Mouse (Mus musculus) hindlimb bud, embryonic 11.5 days (tissue): ENCODE measurements around the gene Lgi2.

ENCODE experiments used
- DNase-seq: peaks from one replicate; pipeline ENCODE4 v3.0.0-alpha.2; 2012; ENCODE audit warnings: low read depth, low spot score; ENCODE audit errors: extremely low spot score

Lgi2 gene

DNA sequence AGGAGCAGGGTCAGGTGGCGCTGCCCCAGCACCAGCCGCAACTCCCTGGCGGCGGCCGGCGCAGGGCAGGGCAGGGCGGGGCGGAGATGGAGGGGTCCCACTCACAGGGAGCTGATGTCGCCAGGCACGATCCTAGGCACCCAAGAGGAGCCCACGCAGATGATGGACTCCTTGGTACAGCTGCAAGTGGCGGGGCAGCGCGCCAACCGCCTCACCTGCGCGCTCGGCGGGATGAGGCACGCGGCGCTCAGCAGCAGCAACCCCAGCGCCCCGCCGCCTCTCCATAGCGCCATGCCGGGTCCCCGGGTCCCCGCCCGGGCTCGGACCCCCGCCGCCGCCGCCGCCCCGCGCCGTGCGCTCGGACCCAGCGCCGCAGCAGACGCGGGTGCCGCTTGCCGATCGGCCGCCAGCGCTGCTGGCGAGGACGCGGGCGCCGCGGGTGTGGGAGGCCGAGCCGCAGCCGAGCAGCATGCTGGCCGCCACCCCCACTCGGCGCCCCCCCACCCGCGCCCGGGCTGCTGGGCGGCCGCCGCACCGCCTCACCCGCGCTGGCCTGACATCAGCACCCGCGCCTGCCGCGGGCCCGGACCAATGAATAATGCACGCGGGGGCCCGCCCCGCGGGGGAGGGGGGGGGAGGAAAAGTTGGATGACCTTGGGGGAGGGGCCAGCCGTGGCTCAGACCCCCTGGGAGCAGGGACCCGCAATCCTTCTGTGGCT, at the start of gene Lgi2:
TSS of gene Lgi2 (minus strand) at position 650 of the 719 bp plus-strand sequence.
- no peak for DNase-seq

DNA sequence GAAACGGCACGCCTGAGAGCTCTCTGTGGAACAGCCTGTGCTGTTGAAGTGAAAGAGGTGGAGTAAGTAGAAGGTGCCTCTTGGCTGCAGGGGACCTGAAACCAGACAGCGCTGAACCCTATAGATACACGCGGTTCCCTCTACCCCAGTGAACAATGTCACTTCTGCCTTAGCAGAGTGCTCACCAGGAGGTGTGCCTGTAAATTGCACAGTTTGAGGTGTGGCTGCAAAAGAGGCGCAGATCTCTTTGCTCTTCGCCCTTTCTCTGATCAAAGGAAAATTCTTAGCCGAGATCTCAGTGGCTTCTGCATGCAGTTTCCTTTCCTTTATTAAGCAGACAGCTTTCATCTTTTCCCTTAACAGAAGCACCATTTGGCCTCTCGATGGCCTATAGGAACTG, 49.2 kb upstream of the Lgi2 start:
- DNase-seq: no peak

- DNase-seq: no peak
Measured at GRCm38 (mm10) chr5:52614686-52615085, 48.4 kb upstream of the Lgi2 start.

DNA sequence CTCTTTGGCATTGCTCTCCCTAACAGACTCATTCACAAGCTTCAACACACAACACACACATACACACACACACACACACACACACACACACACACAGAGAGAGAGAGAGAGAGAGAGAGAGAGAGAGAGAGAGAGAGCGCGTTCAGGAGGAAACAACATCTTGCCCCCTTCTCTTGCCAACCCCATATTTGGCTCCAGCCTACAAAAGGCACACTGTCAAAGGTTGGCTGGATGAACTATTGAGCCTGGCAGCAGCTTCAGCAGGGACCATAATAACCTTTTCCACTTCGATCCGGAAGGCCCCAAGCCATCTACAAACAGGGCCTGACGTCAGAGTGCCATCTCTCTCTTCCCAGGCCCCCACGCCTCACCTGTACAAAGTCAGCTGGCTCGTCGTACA, 46.5 kb upstream of the Lgi2 start:
- DNase-seq: no peak

DNA sequence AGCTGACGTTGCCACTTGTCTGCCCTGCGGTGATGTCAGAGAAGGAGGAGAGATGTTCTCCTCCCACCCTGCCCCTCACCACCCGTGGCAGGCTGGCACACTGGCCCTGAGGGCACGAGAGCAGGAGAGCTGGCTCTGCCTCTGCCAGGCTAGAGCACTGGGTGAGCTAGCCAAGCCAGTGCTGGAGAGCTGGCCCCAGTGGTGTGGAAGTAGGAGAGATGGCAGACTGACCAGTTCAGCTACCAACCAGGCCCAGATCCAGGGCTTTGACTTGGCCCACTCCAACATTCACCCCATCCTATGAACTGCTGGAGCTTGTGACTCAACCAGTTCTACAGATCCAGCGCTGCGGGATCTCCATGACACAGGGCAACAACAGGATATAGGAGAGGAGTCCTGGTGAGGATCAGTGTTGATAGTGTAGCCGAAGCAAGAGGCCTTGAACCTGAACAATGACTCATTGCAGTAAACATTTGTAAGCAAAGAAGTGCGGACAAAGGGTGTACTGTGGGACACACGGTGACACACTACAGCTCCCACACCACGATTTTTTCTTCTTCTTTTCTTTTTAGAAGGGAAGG, 45.1 kb upstream of the Lgi2 start:
- DNase-seq: no peak

DNA sequence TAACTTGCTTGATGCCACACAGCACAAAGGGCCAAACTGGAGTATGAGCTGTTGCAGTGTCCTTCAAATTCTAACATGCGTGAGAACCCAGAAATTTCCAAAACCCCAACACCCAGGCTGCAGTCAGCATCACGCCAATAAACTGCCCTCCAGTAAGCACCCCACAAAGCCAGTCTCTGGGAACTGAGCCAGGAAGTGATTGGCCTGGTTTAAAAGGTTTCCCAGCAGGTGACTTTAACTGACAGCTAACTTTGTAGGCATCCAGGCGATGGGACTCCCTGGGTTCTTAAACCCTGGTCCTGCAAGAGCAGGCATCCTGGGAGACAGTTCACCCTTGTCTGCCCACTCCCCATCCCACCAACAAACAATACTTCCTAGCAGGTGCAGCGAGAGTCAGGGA, 44.0 kb upstream of the Lgi2 start:
- no peak for DNase-seq

DNA sequence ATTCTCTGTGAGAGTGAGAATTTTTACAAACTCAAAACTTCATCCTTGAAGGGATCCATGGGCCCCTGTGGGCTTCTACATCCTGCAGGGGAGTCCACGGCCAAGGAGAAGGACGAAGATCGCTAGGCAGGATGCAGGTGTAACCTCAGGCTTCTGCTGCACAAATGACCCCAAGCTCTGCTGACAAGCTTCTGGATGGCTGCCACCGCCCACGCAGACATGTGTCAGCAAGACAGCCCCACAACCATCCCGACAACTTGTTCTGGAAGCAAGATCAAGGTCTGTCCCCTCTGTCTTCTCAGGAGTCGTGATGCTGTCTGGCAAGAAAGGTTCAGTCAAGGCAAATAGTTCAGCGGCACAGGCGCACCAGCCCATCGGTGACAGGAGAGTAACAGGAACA, 43.4 kb upstream of the Lgi2 start:
- DNase-seq: no peak

DNA sequence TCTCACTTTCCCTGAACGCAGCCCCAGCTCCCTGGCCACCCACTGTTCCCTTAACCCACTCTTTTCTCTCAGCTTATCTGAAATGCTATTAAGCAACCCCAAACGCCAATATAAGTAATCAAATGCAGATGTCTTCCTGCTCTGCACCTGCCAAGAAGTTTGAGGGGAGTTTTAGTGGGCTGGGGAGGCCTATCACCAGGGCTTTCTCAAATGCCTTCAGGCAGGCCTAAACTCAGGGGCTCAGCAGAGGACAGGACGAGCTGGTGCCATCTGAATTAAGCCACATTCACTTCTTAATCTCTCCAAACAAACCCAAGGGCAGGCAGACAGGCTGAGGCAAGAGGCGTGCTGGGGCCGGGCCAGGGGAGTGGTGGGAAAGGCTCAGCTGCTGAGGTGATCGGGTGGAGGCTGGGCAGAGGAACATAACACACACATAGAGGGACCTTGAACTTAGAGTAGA, 38.4 kb upstream of the Lgi2 start:
- no peak for DNase-seq

DNA sequence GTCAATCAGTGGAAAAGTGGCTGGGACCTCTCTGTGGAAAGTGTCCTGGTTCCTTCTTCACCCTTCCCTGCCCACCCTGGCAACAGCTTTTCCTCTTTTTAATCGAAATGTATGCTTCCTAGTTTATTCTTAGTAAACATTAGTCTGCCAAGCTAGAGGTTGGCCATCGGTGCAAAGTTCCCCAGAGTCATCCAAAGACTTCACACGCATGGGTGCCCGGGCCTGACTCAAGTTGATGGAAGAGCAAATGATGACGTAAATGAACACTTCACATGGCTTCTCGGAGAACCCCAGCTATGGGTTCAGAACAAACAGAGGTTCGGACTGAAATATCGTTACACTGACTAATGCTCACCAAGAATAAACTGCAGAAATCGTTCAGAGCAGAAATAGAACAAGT, 24.4 kb upstream of the Lgi2 start:
- DNase-seq: no peak

GRCm38 (mm10) chr5:52588650-52589049, 22.4 kb upstream of the Lgi2 start:
- no peak for DNase-seq

DNA sequence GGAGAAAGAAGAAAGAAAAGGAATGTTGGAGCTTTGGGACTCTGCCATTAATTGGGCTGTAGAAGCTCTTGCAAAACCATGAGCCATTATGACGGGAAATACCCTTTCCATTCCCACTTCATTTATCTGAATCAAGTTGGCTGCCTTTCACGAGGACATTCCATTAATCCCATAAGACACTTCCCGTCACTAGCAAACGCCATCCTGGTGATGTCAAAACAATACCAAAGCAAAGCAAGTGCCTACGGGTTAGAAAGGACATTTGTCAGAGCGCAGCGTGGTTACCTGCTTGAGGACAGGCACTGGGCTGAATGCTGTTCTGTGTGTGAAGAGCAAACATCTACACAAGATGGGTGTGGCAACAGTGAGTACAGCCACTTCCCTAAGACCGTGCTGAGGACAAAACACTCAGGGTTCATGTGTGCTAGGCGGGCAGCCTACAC, 21.1 kb upstream of the Lgi2 start:
- DNase-seq: no peak

DNA sequence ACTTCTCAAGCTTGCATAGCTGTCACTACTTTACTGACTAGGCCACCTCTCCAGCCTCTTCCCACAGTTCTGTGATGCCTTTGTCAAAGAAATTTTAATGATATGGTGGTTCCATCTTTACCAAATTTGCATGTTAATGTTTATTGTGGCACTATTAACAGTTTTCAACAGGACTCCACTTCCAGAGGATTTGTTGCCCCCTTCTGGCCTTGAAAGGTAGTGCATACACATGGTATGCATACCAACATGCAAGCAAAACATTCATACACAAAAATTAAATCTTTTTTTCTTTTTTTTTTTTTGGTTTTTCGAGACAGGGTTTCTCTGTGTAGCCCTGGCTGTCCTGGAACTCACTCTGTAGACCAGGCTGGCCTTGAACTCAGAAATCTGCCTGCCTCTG, 6.3 kb upstream of the Lgi2 start:
- no peak for DNase-seq

DNA sequence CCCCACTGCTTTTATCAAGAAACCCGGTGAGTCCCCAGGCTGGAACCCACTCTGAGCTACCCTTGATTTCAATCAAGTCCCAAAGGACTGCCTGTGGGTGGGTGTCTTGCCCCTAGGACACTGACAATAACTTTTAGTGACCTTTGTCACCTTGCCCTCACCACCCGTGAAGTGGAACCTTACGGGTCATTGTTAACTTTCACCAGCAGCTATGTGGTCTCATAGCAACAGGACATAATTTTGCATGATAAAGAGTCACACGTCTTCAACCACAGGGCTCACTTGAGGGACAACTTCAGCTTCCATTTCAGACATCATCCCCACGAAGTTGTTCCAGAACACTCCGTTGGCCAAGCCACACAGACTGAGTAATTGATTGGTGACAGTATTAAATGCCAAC, 4.5 kb upstream of the Lgi2 start:
- DNase-seq: no peak

GRCm38 (mm10) chr5:52565214-52565812, 949 bp downstream of the Lgi2 start:
- DNase-seq: no peak

GRCm38 (mm10) chr5:52564351-52564750, 1.9 kb downstream of the Lgi2 start:
- no peak for DNase-seq

GRCm38 (mm10) chr5:52560240-52560639, 6.0 kb downstream of the Lgi2 start:
- no peak for DNase-seq

- DNase-seq: no peak
Measured at GRCm38 (mm10) chr5:52555526-52555925, 10.7 kb downstream of the Lgi2 start.

DNA sequence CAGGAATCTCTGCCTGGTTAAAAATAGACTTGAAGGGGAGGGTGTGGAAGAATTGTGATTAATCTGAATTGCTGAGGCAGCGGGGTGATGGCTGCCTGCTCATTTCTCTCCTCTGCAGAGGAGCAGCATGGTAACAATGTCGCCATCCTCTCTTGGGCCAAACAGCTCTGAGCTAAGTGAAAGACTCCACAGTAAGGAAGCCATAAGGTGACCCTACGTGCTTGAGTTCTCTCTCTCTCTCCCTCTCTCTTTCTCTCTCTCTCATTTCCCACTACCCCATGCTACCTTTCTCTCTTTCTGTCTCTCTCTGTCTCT, 15.0 kb downstream of the Lgi2 start:
- DNase-seq: no peak

DNA sequence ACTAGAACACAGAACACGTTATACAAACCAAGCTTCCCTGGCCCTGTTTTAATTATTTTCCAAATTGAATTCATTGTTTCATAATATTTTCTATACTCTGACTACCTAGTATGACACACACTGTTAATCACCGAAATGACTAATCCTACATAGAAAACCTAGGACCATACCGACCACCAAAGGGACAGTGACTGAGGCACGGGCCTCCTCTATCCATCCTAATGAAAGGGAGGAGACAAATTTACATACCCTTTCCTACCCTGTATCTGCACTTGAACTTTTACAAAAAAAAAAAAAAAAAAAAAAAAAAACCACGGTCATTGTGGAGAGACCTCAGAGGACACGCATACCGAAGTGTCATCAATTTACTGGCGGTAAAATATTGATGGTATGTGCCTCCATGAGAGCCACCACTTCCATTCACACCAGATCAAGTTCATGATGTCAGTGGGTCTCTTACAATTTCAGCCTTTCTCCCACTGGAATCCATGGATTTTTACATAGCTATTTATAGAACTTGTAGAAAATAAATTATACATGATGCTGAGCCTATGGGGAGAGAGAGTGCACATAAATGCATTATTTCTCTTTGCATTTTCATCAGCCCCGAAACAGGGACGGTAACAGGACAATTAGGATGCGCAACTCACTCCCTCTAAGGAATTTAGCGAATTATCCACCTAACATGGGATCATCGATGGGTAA, 15.5 kb downstream of the Lgi2 start:
- DNase-seq: no peak

- no peak for DNase-seq
Measured at GRCm38 (mm10) chr5:52546950-52547349, 19.3 kb downstream of the Lgi2 start.

GRCm38 (mm10) chr5:52543770-52544169, 22.5 kb downstream of the Lgi2 start:
- no peak for DNase-seq

DNA sequence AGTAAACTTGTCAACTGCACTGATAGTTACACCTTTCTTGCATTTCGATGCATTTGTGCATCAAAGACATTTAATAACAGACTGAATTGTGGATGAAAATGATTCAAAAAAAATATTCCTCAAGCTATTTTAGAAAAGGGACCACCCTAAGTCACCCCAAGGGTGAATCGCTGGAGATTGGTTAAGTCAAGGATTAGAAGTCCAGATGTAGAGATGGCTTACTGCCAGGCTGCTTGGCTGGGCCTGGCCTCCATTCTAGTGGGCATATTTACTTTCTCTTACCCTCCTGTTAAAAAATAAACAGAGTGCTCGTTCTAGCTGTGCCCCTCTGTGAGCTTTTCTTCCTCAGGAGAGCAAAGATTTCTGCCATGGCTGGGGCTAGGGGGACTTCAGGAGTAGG, 26.1 kb downstream of the Lgi2 start:
- no peak for DNase-seq
